Mouse (Mus musculus): ENCODE measurements around the gene Rarb. TPM values are rescaled to one million over a fixed set of nuclear protein-coding genes. Genes with fewer than 3 reads are reported as not detected.
A peak's percentile ranks its signal among the peaks of the same experiment; 100 is the strongest.

Gene Rarb
- polyA plus RNA-seq (2015; fragmentation: Nextera tagmentation; extraction: Ambion mirVana): 9.5 and 9.8 TPM in 2 replicates

- no peak within 1 kb of the TSS for H3K27ac ChIP-seq
- H3K4me3 ChIP-seq: no peak within 1 kb of the TSS
- H3K36me3 ChIP-seq: no peaks in the 10 kb centered on the region
- no peaks in the 10 kb centered on the region for H3K9me3 ChIP-seq
- no peak for ATAC-seq (ENCODE audit: insufficient number of reproducible peaks, low FRiP score, low TSS enrichment, low read depth)
- no peaks in the 10 kb centered on the region for H3K27me3 ChIP-seq
- no peaks in the 10 kb centered on the region for H3K4me1 ChIP-seq
- WGBS: 94% methylated on average over 4 of the region's 4 CpGs
- H3K9ac ChIP-seq: no peak within 1 kb of the TSS
- H3K4me2 ChIP-seq: no peak within 1 kb of the TSS
These were observed at the start of gene Rarb for GRCm38 (mm10) chr14:16818602-16819250. Gene Rarb (minus strand): TSS chr14:16819156.

GRCm38 (mm10) chr14:16842036-16842435 is 23.1 kb upstream of the Rarb start:
- Histone ChIP-seq H3K4me3 (no peak overlapping the region), H3K36me3 (no peaks in the 10 kb centered on the region), H3K4me2 (no peak overlapping the region), H3K27me3 (no peaks in the 10 kb centered on the region), H3K9me3 (no peaks in the 10 kb centered on the region), H3K9ac (no peak overlapping the region), H3K4me1 (peaks cover 7% of the 10 kb centered on the region; the same call in 1 of the 2 replicates), H3K27ac (no peak overlapping the region)
- 54% methylated on average over 3 of the region's 3 CpGs for WGBS
- no peak for ATAC-seq (ENCODE audit: insufficient number of reproducible peaks, low FRiP score, low TSS enrichment, low read depth)

GRCm38 (mm10) chr14:16841597-16841989 is 22.6 kb upstream of the Rarb start:
- Histone ChIP-seq H3K4me1 (peaks cover 7% of the 10 kb centered on the region; the same call in 1 of the 2 replicates), H3K4me3 (no peak overlapping the region), H3K4me2 (no peak overlapping the region), H3K9ac (no peak overlapping the region), H3K27me3 (no peaks in the 10 kb centered on the region), H3K9me3 (no peaks in the 10 kb centered on the region), H3K36me3 (no peaks in the 10 kb centered on the region), H3K27ac (no peak overlapping the region)
- no peak for ATAC-seq (ENCODE audit: insufficient number of reproducible peaks, low FRiP score, low TSS enrichment, low read depth)
- 57% methylated on average over 6 of the region's 6 CpGs for WGBS

- no peak overlapping the region for H3K4me3 ChIP-seq
- peaks cover 7% of the 10 kb centered on the region; the same call in 1 of the 2 replicates for H3K4me1 ChIP-seq
- H3K4me2 ChIP-seq: no peak overlapping the region
- H3K9ac ChIP-seq: no peak overlapping the region
- H3K36me3 ChIP-seq: no peaks in the 10 kb centered on the region
- 31% methylated on average over 8 of the region's 8 CpGs for WGBS
- no peaks in the 10 kb centered on the region for H3K9me3 ChIP-seq
- H3K27me3 ChIP-seq: no peaks in the 10 kb centered on the region
- no peak overlapping the region for H3K27ac ChIP-seq
- ATAC-seq (ENCODE audit: insufficient number of reproducible peaks, low FRiP score, low TSS enrichment, low read depth): 0 out of 2 replicates have a peak, but pooled peaks have one; percentile 71
These were observed 22.1 kb upstream of the Rarb start for GRCm38 (mm10) chr14:16840951-16841596.

- H3K27me3 ChIP-seq: no peaks in the 10 kb centered on the region
- peaks cover 7% of the 10 kb centered on the region; the same call in 1 of the 2 replicates for H3K4me1 ChIP-seq
- no peaks in the 10 kb centered on the region for H3K9me3 ChIP-seq
- no peak overlapping the region for H3K4me3 ChIP-seq
- WGBS: 94% methylated on average over 2 of the region's 2 CpGs
- no peak overlapping the region for H3K4me2 ChIP-seq
- H3K27ac ChIP-seq: no peak overlapping the region
- no peaks in the 10 kb centered on the region for H3K36me3 ChIP-seq
- H3K9ac ChIP-seq: no peak overlapping the region
- ATAC-seq (ENCODE audit: insufficient number of reproducible peaks, low FRiP score, low TSS enrichment, low read depth): no peak
These were observed 21.2 kb upstream of the Rarb start for GRCm38 (mm10) chr14:16840135-16840534.

GRCm38 (mm10) chr14:16815096-16815741 is 3.7 kb downstream of the Rarb start:
- Histone ChIP-seq H3K27ac (no peak overlapping the region), H3K27me3 (no peaks in the 10 kb centered on the region), H3K4me2 (no peak overlapping the region), H3K9me3 (no peaks in the 10 kb centered on the region), H3K4me1 (no peaks in the 10 kb centered on the region), H3K36me3 (no peaks in the 10 kb centered on the region), H3K9ac (no peak overlapping the region), H3K4me3 (no peak overlapping the region)
- 88% methylated on average over 1 of the region's 1 CpGs for WGBS
- ATAC-seq (ENCODE audit: insufficient number of reproducible peaks, low FRiP score, low TSS enrichment, low read depth): no peak

- 79% methylated on average over 3 of the region's 3 CpGs for WGBS
These were observed 12.8 kb downstream of the Rarb start for GRCm38 (mm10) chr14:16806155-16806554.

GRCm38 (mm10) chr14:16790161-16790560 is 28.8 kb downstream of the Rarb start:
- Histone ChIP-seq H3K4me3 (no peak overlapping the region), H3K4me1 (no peaks in the 10 kb centered on the region), H3K27me3 (no peaks in the 10 kb centered on the region), H3K36me3 (no peaks in the 10 kb centered on the region), H3K9ac (no peak overlapping the region), H3K4me2 (no peak overlapping the region), H3K27ac (no peak overlapping the region), H3K9me3 (no peaks in the 10 kb centered on the region)
- WGBS: 74% methylated on average over 1 of the region's 1 CpGs
- ATAC-seq (ENCODE audit: insufficient number of reproducible peaks, low FRiP score, low TSS enrichment, low read depth): no peak

More at GRCm38 (mm10) chr14:16806155-16806554, 12.8 kb downstream of the Rarb start:
- Histone ChIP-seq H3K9me3 (no peaks in the 10 kb centered on the region), H3K9ac (no peak overlapping the region), H3K4me3 (no peak overlapping the region), H3K4me1 (no peaks in the 10 kb centered on the region), H3K27ac (no peak overlapping the region), H3K27me3 (no peaks in the 10 kb centered on the region), H3K4me2 (no peak overlapping the region), H3K36me3 (no peaks in the 10 kb centered on the region)
- no peak for ATAC-seq (ENCODE audit: insufficient number of reproducible peaks, low FRiP score, low TSS enrichment, low read depth)

- Histone ChIP-seq H3K9ac (no peak overlapping the region), H3K4me3 (no peak overlapping the region), H3K4me2 (no peak overlapping the region), H3K36me3 (no peaks in the 10 kb centered on the region), H3K9me3 (no peaks in the 10 kb centered on the region), H3K27me3 (no peaks in the 10 kb centered on the region), H3K27ac (no peak overlapping the region), H3K4me1 (no peaks in the 10 kb centered on the region)
- ATAC-seq (ENCODE audit: insufficient number of reproducible peaks, low FRiP score, low TSS enrichment, low read depth): no peak
- 81% methylated on average over 5 of the region's 5 CpGs for WGBS
These were observed 36.9 kb downstream of the Rarb start for GRCm38 (mm10) chr14:16781942-16782541.

GRCm38 (mm10) chr14:16776723-16777381 is 42.1 kb downstream of the Rarb start:
- no peak for ATAC-seq (ENCODE audit: insufficient number of reproducible peaks, low FRiP score, low TSS enrichment, low read depth)
- no peaks in the 10 kb centered on the region for H3K9me3 ChIP-seq
- no peak overlapping the region for H3K4me2 ChIP-seq
- 53% methylated on average over 2 of the region's 2 CpGs for WGBS
- H3K9ac ChIP-seq: no peak overlapping the region
- H3K4me3 ChIP-seq: no peak overlapping the region
- no peaks in the 10 kb centered on the region for H3K27me3 ChIP-seq
- H3K36me3 ChIP-seq: no peaks in the 10 kb centered on the region
- no peak overlapping the region for H3K27ac ChIP-seq
- no peaks in the 10 kb centered on the region for H3K4me1 ChIP-seq

- Histone ChIP-seq H3K27me3 (no peaks in the 10 kb centered on the region), H3K9ac (no peak overlapping the region), H3K4me2 (no peak overlapping the region), H3K36me3 (no peaks in the 10 kb centered on the region), H3K4me3 (no peak overlapping the region), H3K27ac (no peak overlapping the region), H3K9me3 (no peaks in the 10 kb centered on the region), H3K4me1 (no peaks in the 10 kb centered on the region)
- 80% methylated on average over 3 of the region's 3 CpGs for whole genome bisulfite sequencing
- ATAC-seq (ENCODE audit: insufficient number of reproducible peaks, low FRiP score, low TSS enrichment, low read depth): no peak
These were observed 46.0 kb downstream of the Rarb start for GRCm38 (mm10) chr14:16772927-16773326.

All from limb, embryonic 15.5 days (tissue).